Mouse (Mus musculus) cerebellum, adult 8-10 months (tissue): ENCODE results near the gene Camta1.
A peak's percentile ranks its signal among the peaks of the same experiment; 100 is the strongest.

ENCODE experiments used
- DNase-seq: peaks from one replicate; pipeline ENCODE4 v3.0.0; 2022

The Camta1 gene

GRCm38 (mm10) chr4:151303436-151303835 lies 558.2 kb downstream of the Camta1 start:
- DNase-seq = no peak

DNA sequence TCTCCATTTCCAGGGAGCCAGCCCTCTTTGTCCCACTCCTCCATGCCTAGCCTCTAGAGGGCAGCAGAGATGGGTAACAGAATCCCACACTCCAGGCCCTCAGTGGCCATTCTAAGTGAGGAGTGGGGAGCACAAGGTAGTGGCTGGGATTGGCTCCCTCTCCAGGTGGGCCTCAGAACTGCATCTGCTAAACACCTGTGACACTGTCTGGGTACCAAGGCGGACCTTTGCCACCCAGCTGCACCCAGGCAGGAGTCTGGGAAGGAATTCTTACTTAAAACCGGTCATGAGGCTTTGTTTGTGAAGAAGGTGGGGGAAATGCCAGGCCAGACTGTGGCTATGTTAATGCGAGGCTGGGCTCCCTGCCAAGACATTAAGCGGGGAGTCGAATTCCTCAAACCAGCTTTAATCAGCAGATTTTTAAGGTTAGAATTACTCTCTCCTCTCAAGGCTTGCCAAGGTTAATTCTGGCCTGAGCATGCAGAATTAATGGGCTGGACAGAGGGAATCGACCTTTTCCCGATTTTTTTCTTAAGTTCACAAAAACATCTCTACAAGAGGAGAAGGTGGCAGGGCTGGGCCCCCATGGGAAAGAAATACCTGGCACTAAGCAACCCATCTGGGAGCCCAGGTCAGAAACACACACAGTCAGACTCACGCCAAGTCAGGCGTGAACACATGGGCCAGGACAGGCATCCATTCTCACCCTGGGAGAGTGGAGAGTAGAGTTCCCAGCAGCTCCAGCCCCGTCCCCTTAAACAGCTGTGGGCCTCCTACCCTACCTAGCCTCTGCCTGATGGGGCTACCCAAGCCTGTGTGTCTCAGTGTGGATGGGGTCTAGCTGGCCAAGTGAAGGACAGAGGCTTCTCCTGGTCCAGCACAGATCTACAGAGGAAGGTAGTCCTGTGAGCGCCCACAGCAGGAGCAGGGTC lies 559.2 kb downstream of the Camta1 start:
- no peak for DNase-seq

DNA sequence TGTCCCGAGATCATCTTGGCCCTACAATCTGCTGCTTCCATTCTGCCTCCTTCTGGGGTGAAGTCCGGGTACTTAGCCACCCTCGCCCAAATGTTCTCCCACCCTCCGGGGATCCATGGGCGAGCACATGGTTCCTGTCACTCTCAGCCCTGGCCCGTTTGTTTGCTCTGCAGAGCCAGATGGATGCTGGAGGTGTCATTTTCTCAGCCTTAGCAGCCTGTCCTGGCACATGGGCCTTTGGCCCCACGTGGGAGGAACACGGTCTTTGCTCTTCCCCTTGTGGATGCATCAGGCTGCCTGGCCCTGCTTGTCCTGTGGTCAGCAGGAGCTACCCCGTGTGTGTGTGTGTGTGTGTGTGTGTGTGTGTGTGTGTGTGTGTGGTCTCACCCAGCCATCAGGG lies 560.3 kb downstream of the Camta1 start:
- DNase-seq = no peak

- DNase-seq = no peak
Observed at GRCm38 (mm10) chr4:151300706-151301105, 561.0 kb downstream of the Camta1 start.

DNA sequence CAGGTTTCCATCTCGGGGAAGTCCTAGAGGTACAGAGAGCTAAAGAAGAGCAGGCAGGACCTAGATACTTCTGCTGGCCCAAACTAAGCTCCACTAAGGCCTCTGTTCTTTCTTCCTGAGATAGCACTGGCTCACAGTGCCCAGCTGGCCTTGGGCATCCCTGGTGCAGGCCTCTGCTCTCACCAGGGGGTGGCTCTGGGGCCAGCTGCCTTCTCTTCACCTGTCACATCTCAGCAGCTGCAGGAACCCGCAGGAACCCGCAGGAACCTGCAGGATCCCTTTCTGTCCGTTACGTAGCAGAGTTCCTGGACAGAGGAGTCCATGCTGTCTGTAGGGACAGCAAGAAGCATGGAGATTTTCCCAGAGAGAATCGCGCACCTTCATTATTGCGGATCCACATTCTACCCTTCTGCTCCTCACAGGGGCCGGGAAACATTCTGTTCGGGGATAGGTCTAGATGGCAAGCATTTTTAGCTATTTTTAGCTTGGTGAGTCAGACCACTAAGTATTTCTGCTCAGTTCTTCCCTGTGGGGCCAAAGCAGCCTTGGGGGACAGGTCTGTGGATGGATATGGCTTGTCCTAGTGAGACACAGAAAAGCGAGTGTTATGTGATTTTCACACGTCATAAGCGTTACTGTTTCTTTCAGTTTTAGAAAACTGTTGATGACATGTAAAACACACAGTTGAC lies 566.0 kb downstream of the Camta1 start:
- DNase-seq = no peak

GRCm38 (mm10) chr4:151288893-151289585 lies 572.6 kb downstream of the Camta1 start:
- DNase-seq = no peak

DNA sequence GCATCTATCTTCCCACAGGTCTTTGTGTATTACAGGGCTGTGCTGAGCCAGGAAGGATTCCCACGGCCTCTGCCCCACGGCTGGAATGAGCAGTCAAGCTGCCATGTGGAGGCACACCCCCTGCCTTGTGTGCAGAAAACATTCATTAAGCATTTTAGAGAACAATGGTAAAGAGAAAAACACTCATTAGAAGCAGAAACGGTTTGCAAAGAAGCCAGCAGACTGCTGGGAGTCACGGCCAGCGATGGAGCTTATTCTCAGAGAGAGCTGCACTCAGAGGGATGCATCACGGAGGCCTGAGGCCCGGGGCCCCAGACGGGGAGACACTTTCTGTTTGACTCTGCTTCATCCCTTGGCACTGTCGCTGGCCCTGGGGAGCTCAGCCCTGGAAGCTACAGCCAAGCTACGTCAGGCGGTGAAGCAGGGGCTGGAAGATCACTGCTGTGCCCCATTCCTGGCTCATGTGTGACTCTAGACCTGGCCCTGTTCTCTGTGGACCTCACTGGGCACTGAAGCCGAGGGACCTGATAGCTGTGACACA lies 575.7 kb downstream of the Camta1 start:
- DNase-seq = no peak

DNA sequence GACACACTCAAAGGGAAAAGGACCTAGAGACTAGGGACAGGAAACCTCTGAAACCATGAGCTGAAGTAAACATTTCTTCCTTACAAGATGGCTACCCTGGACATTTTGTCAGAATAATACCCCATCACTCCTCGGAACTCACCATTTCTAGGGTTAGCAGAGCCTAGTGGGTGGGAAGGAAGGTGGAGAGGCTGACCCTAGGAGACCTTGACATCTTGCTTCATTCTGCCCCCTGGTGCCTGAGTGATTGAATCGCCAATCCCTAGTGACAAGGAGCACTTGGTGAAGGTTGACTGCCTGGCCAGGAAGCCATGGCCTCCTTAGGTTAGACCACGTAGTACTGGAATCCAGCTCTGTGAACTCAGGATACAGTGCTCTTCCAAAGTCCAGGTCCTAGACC lies 576.2 kb downstream of the Camta1 start:
- DNase-seq = no peak

- peak; percentile 84 for DNase-seq
Observed at GRCm38 (mm10) chr4:151283092-151283741, 578.5 kb downstream of the Camta1 start.

DNA sequence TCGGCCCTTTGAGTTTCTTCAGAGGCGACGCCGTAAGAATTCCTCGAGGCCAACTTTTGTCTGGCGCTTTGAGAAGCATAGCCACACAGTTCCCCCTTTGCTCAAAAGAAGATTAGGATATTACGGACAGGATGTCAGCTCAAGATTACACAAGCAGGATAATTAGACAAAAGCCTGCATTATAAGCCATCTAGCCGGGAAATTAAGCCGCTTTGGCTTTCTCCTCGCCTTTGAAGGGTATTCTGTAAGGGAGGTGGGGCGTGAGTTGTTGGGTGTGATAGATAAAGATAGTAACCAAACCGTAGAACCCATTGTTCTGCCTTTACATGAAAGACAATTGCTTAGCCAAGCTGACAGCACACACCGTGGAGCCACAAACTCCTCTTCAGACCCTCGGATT lies 579.6 kb downstream of the Camta1 start:
- DNase-seq = no peak

DNA sequence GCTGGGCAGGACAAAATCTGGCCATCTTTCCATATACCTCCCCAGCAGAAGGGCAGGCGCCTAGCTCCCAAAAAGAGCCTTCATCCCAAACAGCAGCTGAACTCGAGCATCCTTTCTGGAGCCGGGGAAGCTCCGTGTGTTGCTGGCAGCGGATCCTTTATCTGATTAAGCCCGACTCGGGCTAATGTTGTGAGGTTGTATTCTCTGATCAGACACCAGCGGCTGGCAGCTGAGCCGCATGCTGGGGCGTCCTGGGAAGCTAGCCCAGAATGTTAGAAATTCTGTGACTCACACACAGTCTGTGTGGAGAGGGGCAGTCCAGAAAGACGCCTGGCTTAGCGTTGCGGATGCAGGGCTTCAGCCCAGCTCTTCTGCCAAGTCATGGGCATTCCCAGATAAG lies 586.4 kb downstream of the Camta1 start:
- DNase-seq = peak; percentile 59

- DNase-seq = no peak
Observed at GRCm38 (mm10) chr4:151263786-151264414, 597.8 kb downstream of the Camta1 start.

DNA sequence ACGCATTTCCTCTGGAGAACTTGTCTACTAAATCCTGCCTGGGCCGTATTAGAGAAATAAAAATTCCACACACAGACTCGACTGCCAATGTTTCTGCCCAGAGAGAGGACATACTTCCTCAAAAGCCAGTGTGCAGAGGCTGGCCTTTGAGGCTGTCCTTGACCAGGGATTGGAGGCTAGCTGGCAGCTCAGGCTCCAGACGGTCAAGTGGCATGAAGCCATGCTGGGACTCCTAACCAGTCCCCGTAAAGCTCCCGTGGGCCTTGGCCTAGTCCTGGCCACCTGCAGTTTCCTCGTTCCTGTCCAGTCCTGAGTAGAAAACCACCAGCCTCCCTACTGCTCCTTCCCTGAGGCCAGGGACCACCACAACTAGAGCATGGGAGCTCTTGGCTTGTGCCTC lies 598.6 kb downstream of the Camta1 start:
- DNase-seq = no peak

DNA sequence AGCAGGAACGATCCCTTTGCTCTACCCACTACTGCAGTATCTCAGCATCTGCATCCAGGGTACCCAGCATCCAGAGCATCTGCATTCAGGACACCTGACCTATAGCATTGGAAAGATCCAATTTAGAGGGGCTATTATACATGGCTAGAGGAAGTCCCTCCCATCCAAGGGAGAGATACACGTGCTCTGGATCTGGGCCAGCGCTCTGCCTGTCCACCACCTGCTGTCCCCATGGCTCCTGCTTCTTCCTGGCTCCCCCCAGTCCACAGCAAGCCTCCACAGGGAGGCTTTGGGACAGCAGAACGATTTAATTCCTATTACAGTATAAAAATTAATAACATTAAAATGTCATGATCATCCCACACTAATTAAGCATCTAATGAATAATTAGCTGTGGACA lies 605.1 kb downstream of the Camta1 start:
- no peak for DNase-seq

- no peak for DNase-seq
Observed at GRCm38 (mm10) chr4:151250824-151251223, 610.9 kb downstream of the Camta1 start.

- no peak for DNase-seq
Observed at GRCm38 (mm10) chr4:151245068-151245797, 616.4 kb downstream of the Camta1 start.

GRCm38 (mm10) chr4:151243445-151243844 lies 618.2 kb downstream of the Camta1 start:
- no peak for DNase-seq

GRCm38 (mm10) chr4:151242751-151243150 lies 618.9 kb downstream of the Camta1 start:
- no peak for DNase-seq

GRCm38 (mm10) chr4:151240465-151240864 lies 621.2 kb downstream of the Camta1 start:
- no peak for DNase-seq

DNA sequence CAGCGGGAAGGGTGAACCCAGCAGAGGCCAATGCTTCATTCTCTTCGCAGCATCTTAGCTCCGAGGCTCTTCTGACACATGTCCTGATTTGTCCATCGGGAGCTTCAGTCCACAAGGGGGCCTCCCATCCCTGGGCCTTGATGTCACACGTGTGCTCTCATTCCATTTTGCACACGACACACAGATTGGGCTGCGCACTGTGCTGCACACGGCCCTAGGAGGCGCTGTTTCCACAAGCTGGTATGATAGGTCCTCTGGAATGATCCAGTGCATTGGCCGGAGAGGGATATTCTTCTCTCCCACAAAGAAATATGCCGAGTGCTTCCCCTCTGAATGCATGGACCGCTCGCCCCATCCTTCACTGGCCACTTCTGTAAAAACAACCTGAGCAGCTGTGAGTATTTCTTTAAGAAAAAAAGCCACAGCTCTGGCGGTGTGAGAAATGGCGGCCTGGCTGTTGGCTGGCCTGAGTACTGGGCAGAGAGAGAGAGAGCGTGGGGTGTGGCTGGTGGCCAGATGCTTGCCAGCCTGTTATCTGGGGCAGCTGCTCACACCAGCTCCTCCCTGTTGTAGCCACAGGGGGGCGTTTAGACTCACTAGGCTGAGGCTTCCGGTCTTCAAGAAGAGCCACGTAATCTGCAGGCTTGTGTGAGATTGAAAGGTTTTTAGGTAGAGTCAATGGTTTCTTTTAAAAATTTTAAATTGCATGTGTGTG lies 622.5 kb downstream of the Camta1 start:
- DNase-seq = no peak

DNA sequence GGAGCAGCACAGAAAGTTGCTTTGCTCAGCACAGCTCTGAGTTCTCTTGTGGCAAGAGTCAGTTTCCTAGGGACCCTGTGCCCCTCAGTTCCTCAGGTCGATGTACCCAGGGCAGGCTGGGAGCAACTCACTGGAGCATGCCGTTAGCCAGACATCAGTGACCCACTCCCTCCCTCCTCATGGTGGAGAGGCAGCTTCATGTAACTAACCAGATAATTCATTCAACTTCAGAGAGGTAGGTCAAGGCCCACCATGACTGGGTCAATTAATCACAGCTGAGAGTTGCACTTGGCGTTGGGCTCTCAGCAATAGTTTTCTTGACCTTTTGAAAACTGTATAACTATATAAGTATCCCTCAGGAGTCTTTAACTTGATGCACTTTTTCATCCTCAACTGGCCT lies 624.2 kb downstream of the Camta1 start:
- DNase-seq = no peak
